Mouse (Mus musculus): ENCODE measurements around the gene Gm26727. TPM values are rescaled to one million over a fixed set of nuclear protein-coding genes. Genes with fewer than 3 reads are reported as not detected.
"Not testable (repeated sequence)": the region's sequence is repeated elsewhere in the genome, so short reads cannot be mapped to it uniquely, and the experiment has no call there.

Gm26727 gene
- not detected in 2 replicates for polyA plus RNA-seq (2015; fragmentation: Nextera tagmentation; extraction: Ambion mirVana)

DNA sequence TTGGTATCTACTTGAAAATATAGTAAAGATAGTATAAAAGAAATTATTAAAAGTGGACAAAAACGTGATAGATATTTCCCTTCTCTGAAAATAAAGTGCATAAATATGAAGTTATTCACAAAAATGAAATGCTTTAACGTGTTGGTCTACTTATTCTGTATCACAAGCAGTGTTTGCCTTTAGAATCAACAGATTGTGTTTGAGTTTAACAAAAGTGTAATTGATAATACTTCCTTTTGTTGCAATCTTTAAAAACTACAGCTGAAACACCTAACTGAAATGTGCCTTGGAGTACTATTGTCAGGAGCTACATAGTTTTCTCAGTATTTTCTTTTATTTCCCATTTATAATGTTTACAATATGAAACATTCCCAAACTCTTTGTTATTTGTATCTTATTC, at the start of gene Gm26727:
TSS of gene Gm26727 (minus strand) at position 101 of the 400 bp plus-strand sequence.
- 76% methylated on average over 2 of the region's 2 CpGs for WGBS
- no peaks in the 10 kb centered on the region for H3K9me3 ChIP-seq (replicated peaks; ENCODE audit: control insufficient read depth, low read length, poor library complexity, severe bottlenecking)
- no peaks in the 10 kb centered on the region for H3K4me1 ChIP-seq (ENCODE audit: control insufficient read depth, insufficient read depth, low read length)
- no peak within 1 kb of the TSS for H3K27ac ChIP-seq (ENCODE audit: low read length)
- H3K27me3 ChIP-seq (ENCODE audit: control insufficient read depth, insufficient read depth, low read depth, low read length) = no peaks in the 10 kb centered on the region
- ATAC-seq = no peak
- H3K9ac ChIP-seq (ENCODE audit: low read depth, low read length) = no peak within 1 kb of the TSS
- H3K4me3 ChIP-seq (ENCODE audit: low read depth, low read length) = no peak within 1 kb of the TSS
- no peaks in the 10 kb centered on the region for H3K36me3 ChIP-seq (ENCODE audit: control insufficient read depth, insufficient read depth, low read length)
- H3K4me2 ChIP-seq (ENCODE audit: low read length) = no peak within 1 kb of the TSS

DNA sequence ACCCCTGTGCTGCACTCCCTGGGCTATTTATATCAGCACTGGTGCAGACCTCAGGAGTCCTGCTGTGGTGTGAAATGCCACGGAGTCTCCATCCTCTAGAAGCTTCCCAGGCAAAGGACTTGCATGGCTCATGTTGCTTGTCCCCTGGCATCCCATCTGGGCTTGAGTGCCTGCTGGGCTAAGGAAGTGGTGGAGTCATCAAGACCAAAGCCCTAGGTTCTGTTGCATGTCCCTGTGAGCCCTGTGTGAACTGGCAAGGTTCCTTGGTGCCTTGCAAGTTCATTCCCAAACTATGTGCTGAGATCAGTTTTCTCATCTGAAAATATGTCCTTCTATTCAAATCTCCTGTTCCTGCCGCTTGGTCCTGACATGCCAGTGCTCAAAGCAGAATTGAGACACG, 48.1 kb upstream of the Gm26727 start:
- no peak overlapping the region for H3K4me2 ChIP-seq (ENCODE audit: low read length)
- no peaks in the 10 kb centered on the region for H3K27me3 ChIP-seq (ENCODE audit: control insufficient read depth, insufficient read depth, low read depth, low read length)
- no peak overlapping the region for H3K9ac ChIP-seq (ENCODE audit: low read depth, low read length)
- no peaks in the 10 kb centered on the region for H3K9me3 ChIP-seq (replicated peaks; ENCODE audit: control insufficient read depth, low read length, poor library complexity, severe bottlenecking)
- no peaks in the 10 kb centered on the region for H3K4me1 ChIP-seq (ENCODE audit: control insufficient read depth, insufficient read depth, low read length)
- no peak overlapping the region for H3K27ac ChIP-seq (ENCODE audit: low read length)
- 69% methylated on average over 3 of the region's 3 CpGs for WGBS
- no peaks in the 10 kb centered on the region for H3K36me3 ChIP-seq (ENCODE audit: control insufficient read depth, insufficient read depth, low read length)
- no peak overlapping the region for H3K4me3 ChIP-seq (ENCODE audit: low read depth, low read length)
- ATAC-seq = no peak

DNA sequence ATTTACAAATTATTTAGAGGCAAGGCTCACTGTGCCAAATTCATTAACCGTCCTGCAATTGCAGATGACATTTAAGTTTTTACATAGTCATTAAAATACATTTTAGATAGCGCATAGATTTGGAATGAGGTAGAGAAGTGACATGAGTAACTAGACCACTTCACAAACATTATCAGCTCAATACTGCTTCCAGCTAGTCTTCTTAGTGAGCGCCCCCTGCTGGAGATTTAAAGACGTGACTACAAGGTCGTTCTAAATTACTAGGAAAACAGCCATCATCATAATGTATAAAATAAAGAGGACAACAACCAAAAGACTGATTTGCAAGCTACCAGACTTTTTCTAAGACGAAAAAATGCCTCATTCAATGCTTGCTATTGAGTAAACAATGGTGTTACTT, 44.8 kb upstream of the Gm26727 start:
- H3K27me3 ChIP-seq (ENCODE audit: control insufficient read depth, insufficient read depth, low read depth, low read length) = no peaks in the 10 kb centered on the region
- no peaks in the 10 kb centered on the region for H3K36me3 ChIP-seq (ENCODE audit: control insufficient read depth, insufficient read depth, low read length)
- no peak overlapping the region for H3K9ac ChIP-seq (ENCODE audit: low read depth, low read length)
- 17% methylated on average over 6 of the region's 6 CpGs for WGBS
- no peaks in the 10 kb centered on the region for H3K4me1 ChIP-seq (ENCODE audit: control insufficient read depth, insufficient read depth, low read length)
- H3K4me3 ChIP-seq (ENCODE audit: low read depth, low read length) = no peak overlapping the region
- no peak overlapping the region for H3K4me2 ChIP-seq (ENCODE audit: low read length)
- ATAC-seq = no peak
- no peaks in the 10 kb centered on the region for H3K9me3 ChIP-seq (replicated peaks; ENCODE audit: control insufficient read depth, low read length, poor library complexity, severe bottlenecking)
- H3K27ac ChIP-seq (ENCODE audit: low read length) = no peak overlapping the region

DNA sequence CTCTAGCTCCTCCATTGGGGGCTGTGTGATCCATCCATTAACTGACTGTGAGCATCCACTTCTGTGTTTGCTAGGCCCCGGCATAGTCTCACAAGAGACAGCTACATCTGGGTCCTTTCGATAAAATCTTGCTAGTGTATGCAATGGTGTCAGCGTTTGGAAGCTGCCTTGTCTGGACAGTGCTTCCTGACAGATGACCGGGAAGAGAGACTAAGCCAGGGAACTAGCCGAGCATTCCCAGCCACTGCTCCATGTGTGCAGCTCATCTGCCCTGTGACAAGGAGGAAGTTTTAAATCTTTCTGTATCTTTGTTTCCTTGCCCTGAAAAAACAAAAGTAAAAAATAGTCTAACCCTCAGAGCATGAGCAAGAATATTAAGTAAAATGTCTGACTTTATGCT, 37.0 kb upstream of the Gm26727 start:
- H3K36me3 ChIP-seq (ENCODE audit: control insufficient read depth, insufficient read depth, low read length); H3K4me2 ChIP-seq (ENCODE audit: low read length); H3K4me3 ChIP-seq (ENCODE audit: low read depth, low read length); H3K9me3 ChIP-seq (replicated peaks; ENCODE audit: control insufficient read depth, low read length, poor library complexity, severe bottlenecking); H3K9ac ChIP-seq (ENCODE audit: low read depth, low read length); H3K27me3 ChIP-seq (ENCODE audit: control insufficient read depth, insufficient read depth, low read depth, low read length); H3K4me1 ChIP-seq (ENCODE audit: control insufficient read depth, insufficient read depth, low read length); H3K27ac ChIP-seq (ENCODE audit: low read length); ATAC-seq: not testable (repeated sequence)
- WGBS = 95% methylated on average over 5 of the region's 5 CpGs

DNA sequence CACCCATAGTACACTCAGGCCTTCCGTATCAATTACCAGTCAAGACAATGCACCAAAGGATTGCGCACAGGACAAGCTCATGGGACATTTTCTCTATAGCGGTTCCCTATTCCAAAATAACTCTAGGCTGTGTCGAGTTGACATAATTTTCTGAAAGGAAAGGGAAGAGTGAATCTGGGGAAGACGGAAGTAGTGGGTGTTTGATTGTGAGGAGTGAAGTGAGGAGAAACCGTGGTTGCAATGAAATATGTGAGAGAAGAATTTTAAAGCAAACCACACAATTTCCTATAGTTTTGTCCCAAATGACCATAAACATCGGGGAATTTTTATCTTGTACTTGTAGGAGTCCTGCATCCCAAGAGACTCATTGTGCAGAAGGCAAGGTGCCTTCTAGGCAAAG, 34.1 kb upstream of the Gm26727 start:
- WGBS = 90% methylated on average over 7 of the region's 7 CpGs
- no peak for ATAC-seq
- H3K9ac ChIP-seq (ENCODE audit: low read depth, low read length) = no peak overlapping the region
- H3K27ac ChIP-seq (ENCODE audit: low read length) = no peak overlapping the region
- H3K36me3 ChIP-seq (ENCODE audit: control insufficient read depth, insufficient read depth, low read length) = no peaks in the 10 kb centered on the region
- H3K9me3 ChIP-seq (replicated peaks; ENCODE audit: control insufficient read depth, low read length, poor library complexity, severe bottlenecking) = no peaks in the 10 kb centered on the region
- H3K27me3 ChIP-seq (ENCODE audit: control insufficient read depth, insufficient read depth, low read depth, low read length) = no peaks in the 10 kb centered on the region
- H3K4me2 ChIP-seq (ENCODE audit: low read length) = no peak overlapping the region
- no peak overlapping the region for H3K4me3 ChIP-seq (ENCODE audit: low read depth, low read length)
- H3K4me1 ChIP-seq (ENCODE audit: control insufficient read depth, insufficient read depth, low read length) = no peaks in the 10 kb centered on the region

DNA sequence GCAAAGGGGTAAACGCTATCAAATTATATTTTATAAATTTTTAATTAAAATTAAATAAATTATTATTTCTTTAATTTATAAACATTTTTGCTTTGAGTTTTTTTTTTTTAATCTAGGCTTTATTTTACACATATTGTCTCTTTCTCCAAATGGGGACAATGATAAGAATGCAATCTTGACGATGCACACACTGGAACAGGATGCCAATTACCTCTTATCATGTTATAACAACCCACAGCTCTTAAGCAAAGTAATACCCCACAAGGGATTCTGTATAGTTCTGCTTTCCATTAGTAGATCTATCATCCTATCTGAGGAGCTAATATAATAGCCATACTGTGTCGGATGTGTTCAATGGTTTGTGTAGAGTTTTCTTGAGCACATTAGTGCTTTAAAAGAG, 27.9 kb upstream of the Gm26727 start:
- no peaks in the 10 kb centered on the region for H3K36me3 ChIP-seq (ENCODE audit: control insufficient read depth, insufficient read depth, low read length)
- ATAC-seq = no peak
- no peak overlapping the region for H3K27ac ChIP-seq (ENCODE audit: low read length)
- no peaks in the 10 kb centered on the region for H3K27me3 ChIP-seq (ENCODE audit: control insufficient read depth, insufficient read depth, low read depth, low read length)
- H3K9me3 ChIP-seq (replicated peaks; ENCODE audit: control insufficient read depth, low read length, poor library complexity, severe bottlenecking) = no peaks in the 10 kb centered on the region
- WGBS = 80% methylated on average over 3 of the region's 3 CpGs
- no peak overlapping the region for H3K4me2 ChIP-seq (ENCODE audit: low read length)
- no peak overlapping the region for H3K9ac ChIP-seq (ENCODE audit: low read depth, low read length)
- H3K4me3 ChIP-seq (ENCODE audit: low read depth, low read length) = no peak overlapping the region
- H3K4me1 ChIP-seq (ENCODE audit: control insufficient read depth, insufficient read depth, low read length) = no peaks in the 10 kb centered on the region

DNA sequence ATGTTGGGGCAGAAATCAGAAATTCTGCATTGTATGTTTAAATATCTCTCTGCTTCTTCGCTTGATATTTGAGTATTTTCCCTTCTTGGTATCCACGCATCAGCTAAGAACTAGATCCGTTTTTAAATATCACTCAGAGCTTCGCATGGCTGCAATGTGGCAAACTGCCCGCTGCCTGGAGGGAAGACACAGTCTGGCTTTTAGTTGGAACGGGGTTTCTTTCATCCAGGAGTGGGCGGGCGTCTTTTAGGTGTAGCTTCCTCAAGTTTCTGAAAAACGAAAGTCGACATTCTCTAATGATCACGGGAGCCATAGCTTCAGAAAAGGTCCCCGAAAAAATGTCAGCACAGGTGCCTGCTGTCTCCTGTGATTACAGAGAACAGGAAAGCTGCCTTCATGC, 14.2 kb upstream of the Gm26727 start:
- Histone ChIP-seq H3K4me2 (ENCODE audit: low read length) (no peak overlapping the region), H3K9ac (ENCODE audit: low read depth, low read length) (no peak overlapping the region), H3K4me1 (ENCODE audit: control insufficient read depth, insufficient read depth, low read length) (no peaks in the 10 kb centered on the region), H3K9me3 (replicated peaks; ENCODE audit: control insufficient read depth, low read length, poor library complexity, severe bottlenecking) (no peaks in the 10 kb centered on the region), H3K36me3 (ENCODE audit: control insufficient read depth, insufficient read depth, low read length) (no peaks in the 10 kb centered on the region), H3K27me3 (ENCODE audit: control insufficient read depth, insufficient read depth, low read depth, low read length) (no peaks in the 10 kb centered on the region), H3K27ac (ENCODE audit: low read length) (no peak overlapping the region), H3K4me3 (ENCODE audit: low read depth, low read length) (no peak overlapping the region)
- no peak for ATAC-seq
- WGBS = 75% methylated on average over 12 of the region's 12 CpGs

DNA sequence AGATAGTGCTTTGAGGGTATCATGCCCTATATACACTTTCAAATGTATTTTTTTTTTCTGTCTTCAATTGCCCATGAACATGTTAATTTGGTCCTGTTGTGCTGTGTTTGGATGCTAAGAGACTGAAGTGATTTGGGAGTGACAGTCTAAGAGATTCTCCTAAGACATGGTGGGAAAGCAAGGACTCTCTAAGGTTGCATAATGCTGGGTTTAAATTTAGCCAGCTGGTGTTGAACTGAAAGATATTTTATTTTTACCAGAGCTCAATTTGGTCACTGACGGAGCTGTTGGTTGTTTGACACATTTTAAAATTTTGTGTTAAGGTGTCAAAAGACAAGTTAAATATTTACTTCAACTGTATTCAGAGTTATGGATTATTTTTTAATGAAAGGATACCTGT, 13.8 kb upstream of the Gm26727 start:
- H3K4me2 ChIP-seq (ENCODE audit: low read length) = no peak overlapping the region
- H3K9ac ChIP-seq (ENCODE audit: low read depth, low read length) = no peak overlapping the region
- 87% methylated on average over 1 of the region's 1 CpGs for WGBS
- no peaks in the 10 kb centered on the region for H3K9me3 ChIP-seq (replicated peaks; ENCODE audit: control insufficient read depth, low read length, poor library complexity, severe bottlenecking)
- no peaks in the 10 kb centered on the region for H3K36me3 ChIP-seq (ENCODE audit: control insufficient read depth, insufficient read depth, low read length)
- H3K4me3 ChIP-seq (ENCODE audit: low read depth, low read length) = no peak overlapping the region
- H3K27ac ChIP-seq (ENCODE audit: low read length) = no peak overlapping the region
- no peak for ATAC-seq
- no peaks in the 10 kb centered on the region for H3K27me3 ChIP-seq (ENCODE audit: control insufficient read depth, insufficient read depth, low read depth, low read length)
- no peaks in the 10 kb centered on the region for H3K4me1 ChIP-seq (ENCODE audit: control insufficient read depth, insufficient read depth, low read length)

DNA sequence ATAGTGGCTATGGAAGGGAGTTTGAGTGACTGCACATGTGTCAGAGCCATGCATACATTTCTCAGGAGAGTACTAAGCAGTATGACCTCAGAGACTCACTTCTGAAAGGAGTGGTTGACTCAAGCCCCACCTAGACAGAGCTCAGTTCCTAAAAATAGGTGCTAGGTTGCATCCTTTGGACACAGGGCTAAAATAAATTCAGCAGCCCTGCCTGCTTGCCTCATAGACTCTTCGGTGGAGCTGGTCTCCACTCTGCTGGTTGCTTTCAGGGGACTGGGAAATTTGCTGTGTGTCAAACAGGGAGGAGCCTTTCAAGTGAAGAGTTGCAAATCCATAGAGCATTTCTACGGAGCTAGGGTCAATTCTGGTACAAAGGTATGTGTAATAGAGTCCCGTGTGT, 12.8 kb upstream of the Gm26727 start, which contains the start of gene Xirp2:
TSS of gene Xirp2 (plus strand) at position 223 of the 400 bp plus-strand sequence.
- Histone ChIP-seq H3K27me3 (ENCODE audit: control insufficient read depth, insufficient read depth, low read depth, low read length) (no peaks in the 10 kb centered on the region), H3K9me3 (replicated peaks; ENCODE audit: control insufficient read depth, low read length, poor library complexity, severe bottlenecking) (no peaks in the 10 kb centered on the region), H3K36me3 (ENCODE audit: control insufficient read depth, insufficient read depth, low read length) (no peaks in the 10 kb centered on the region), H3K4me3 (ENCODE audit: low read depth, low read length) (no peak within 1 kb of the TSS), H3K9ac (ENCODE audit: low read depth, low read length) (no peak within 1 kb of the TSS), H3K4me2 (ENCODE audit: low read length) (no peak within 1 kb of the TSS), H3K4me1 (ENCODE audit: control insufficient read depth, insufficient read depth, low read length) (no peaks in the 10 kb centered on the region), H3K27ac (ENCODE audit: low read length) (no peak within 1 kb of the TSS)
- no peak for ATAC-seq
- WGBS = 79% methylated on average over 3 of the region's 3 CpGs

DNA sequence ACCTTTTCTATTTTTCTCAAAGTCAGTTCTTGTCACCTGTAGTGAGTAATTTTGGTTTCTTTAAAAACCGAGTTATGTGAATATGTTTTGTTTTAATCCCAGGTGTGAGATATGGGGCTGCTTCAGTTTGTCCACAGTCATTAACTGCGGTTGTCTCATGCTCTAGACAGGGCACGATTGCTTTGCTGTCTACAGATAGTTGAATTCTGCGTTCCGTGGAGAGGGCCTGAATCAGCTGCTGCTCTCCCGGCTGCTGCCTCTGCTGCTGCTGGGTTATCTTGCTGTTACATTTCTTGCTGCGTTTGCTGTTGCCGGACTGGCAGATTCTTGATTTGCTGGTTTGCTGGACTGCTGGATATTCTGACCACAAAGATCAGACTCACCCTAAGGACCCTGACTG, 5.3 kb upstream of the Gm26727 start:
- ATAC-seq = no peak
- Histone ChIP-seq H3K4me3 (ENCODE audit: low read depth, low read length) (no peak overlapping the region), H3K36me3 (ENCODE audit: control insufficient read depth, insufficient read depth, low read length) (no peaks in the 10 kb centered on the region), H3K4me1 (ENCODE audit: control insufficient read depth, insufficient read depth, low read length) (no peaks in the 10 kb centered on the region), H3K4me2 (ENCODE audit: low read length) (no peak overlapping the region), H3K27me3 (ENCODE audit: control insufficient read depth, insufficient read depth, low read depth, low read length) (no peaks in the 10 kb centered on the region), H3K9me3 (replicated peaks; ENCODE audit: control insufficient read depth, low read length, poor library complexity, severe bottlenecking) (no peaks in the 10 kb centered on the region), H3K9ac (ENCODE audit: low read depth, low read length) (no peak overlapping the region), H3K27ac (ENCODE audit: low read length) (no peak overlapping the region)
- WGBS = 91% methylated on average over 8 of the region's 8 CpGs

Measured in midbrain, embryonic 16.5 days (tissue).